Mouse (Mus musculus) olfactory bulb, adult 2 months (tissue): ENCODE results near the gene Gm17949.
"Not testable (repeated sequence)": the region's sequence is repeated elsewhere in the genome, so short reads cannot be mapped to it uniquely, and the experiment has no call there.

Experiments used
- CTCF ChIP-seq: fragments of 200-500 bp; IDR thresholded peaks from 2 replicates; pipeline ENCODE4 v1.5.1; 2012; ENCODE audit warnings: low read depth, mild to moderate bottlenecking, low read length, moderate library complexity; ENCODE audit not compliant: insufficient read depth
- POLR2A ChIP-seq: fragments of 200-500 bp; IDR thresholded peaks from 2 replicates; pipeline ENCODE4 v1.6.1; 2012; ENCODE audit warnings: mild to moderate bottlenecking, low read depth, low read length, moderate library complexity; ENCODE audit not compliant: insufficient read depth

DNA sequence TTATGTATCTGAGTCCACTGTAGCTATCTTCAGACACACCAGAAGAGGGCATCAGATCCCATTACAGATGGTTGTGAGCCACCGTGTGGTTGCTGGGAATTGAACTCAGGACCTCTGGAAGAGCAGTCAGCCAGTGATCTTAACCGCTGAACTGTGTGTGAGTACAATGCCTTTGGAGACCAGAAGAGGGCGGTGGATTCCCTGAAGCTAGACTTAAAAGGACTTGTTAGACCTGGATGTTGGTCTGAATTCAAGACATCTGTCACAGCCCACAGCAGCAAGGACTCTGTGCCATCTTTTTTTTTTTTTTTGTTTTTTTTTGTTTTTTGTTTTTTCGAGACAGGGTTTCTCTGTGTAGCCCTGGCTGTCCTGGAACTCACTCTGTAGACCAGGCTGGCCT lies 40.4 kb downstream of the Gm17949 start:
- not testable (repeated sequence) for TF ChIP-seq CTCF, POLR2A
